Mouse (Mus musculus): ENCODE measurements around the gene Mcf2l.
A peak's percentile ranks its signal among the peaks of the same experiment; 100 is the strongest.

The Mcf2l gene

GRCm38 (mm10) chr8:12874194-12874791 is 687 bp downstream of the Mcf2l start:
- DNase-seq = peak; percentile 94

DNA sequence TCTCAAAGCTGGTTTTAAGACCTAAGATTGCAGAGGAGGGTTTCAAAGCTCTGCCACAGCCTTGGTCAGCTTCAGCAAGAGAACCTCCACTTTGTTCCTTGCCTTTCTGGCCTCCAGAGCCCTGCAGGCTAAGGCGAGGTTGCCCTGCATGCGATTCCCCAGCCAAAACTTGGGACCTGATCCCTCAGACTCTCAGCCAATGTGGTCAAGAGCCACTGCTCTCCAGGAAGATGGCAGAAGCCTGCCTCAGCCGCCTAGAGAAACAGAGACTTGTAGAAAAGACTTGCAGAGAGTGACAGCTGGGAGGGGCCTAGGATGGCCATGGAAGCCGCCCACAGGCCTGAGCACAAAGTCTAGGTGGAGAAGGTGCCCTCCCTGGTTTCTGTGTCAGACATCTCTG is 1.4 kb downstream of the Mcf2l start:
- DNase-seq = peak; percentile 59

GRCm38 (mm10) chr8:12877126-12877525 is 3.5 kb downstream of the Mcf2l start:
- no peak for DNase-seq

- no peak for DNase-seq
Observed at GRCm38 (mm10) chr8:12880163-12880562, 6.6 kb downstream of the Mcf2l start.

- DNase-seq = no peak
Observed at GRCm38 (mm10) chr8:12883051-12884004, 9.7 kb downstream of the Mcf2l start.

GRCm38 (mm10) chr8:12887772-12888435 is 14.3 kb downstream of the Mcf2l start:
- DNase-seq = no peak

GRCm38 (mm10) chr8:12889046-12889598 is 15.5 kb downstream of the Mcf2l start:
- no peak for DNase-seq

- no peak for DNase-seq
Observed at GRCm38 (mm10) chr8:12892882-12893446, 19.4 kb downstream of the Mcf2l start.

GRCm38 (mm10) chr8:12893797-12894578 is 20.4 kb downstream of the Mcf2l start:
- DNase-seq = no peak

GRCm38 (mm10) chr8:12894783-12895534 is 21.4 kb downstream of the Mcf2l start:
- DNase-seq = no peak

- no peak for DNase-seq
Observed at GRCm38 (mm10) chr8:12895535-12896150, 22.0 kb downstream of the Mcf2l start.

DNA sequence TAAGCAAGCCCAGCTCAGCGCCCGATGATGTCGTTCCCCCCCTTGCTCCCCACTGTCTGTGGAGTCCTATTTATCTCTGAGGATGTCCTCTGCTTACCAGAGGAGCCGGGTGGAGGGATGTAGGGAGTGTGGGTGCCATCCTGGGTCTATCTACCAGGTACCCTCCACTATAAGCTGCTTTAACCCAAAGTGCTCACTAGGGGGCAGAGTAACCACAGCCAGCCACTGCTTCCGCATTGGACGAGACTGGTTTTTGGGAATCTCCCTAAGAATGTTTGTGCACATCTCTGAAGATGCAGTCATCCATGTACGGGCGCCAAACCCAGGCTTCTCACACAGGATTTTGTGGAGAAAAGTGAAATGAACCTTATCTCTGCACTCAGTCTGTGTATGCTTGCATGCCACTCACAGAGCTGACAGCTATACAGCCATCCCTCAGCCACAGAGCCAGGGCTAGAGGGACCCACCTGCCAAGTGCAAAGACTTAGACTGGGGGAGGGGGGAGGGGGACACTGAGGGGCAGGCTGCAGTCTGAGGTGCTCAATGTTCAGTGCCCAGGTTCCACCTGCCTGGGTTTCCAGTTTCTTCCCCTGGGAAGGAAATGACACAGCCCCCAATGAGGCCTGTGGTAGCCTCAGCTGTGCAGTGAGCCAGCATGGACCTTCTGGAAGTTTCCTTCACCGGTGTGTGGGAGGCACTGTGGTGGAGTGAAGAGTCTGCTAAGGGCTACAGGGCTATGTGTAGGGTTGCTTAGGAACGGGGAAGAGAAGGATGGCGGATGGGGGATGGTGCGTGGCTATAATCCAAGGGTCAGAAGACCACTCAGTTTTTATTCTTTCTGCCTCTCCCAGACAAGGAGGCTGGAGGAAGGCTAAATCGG is 23.1 kb downstream of the Mcf2l start:
- DNase-seq = peak; percentile 74

DNA sequence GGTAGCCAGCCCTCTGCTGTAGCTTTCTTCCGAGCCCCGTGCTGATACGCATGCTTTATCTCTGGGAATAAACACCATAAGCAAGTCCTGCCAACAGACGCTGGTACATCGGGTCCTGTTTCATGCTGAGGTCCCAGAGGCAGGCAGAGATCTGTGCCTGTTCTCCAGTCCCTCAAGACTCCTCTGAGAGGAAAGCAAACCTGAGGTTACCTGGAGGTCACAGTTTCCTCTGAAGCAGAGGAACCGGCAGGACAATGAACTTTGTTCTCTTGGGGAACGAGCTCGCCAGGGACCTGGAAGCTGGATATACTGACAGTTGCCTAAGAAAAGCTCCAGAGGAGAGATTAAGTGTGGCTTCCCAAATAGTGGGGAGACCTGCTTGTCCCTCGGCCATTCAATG is 24.2 kb downstream of the Mcf2l start:
- DNase-seq = peak; percentile 72

DNA sequence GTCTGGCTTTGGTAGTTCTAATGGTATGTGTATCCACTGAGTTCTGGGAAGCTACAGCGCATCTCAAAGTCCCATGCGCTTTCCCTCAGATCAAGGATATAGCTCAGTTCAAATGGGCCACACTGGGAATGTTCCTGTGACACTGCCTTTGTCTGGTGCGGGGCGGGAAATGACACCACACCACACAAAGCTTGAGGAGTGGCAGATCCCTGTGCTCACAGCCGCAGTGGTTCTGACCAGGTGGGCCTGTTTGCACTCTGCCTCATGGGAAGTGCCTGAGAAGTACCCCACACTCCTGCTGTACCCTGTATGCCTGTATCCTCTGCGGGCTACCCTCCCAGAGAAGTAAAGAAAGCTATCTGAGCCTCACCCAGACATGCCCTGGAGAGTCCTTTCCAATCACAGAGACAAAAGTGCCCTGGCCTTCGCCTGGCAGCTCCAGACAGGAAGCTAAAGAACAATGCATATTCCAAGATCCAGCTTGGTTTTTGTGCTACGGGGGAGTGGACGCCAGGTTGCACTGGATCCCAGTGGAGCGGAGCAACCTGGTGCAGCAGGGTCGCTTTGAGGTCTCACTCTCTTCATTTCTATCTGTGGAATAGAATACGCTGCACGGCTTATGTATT is 30.3 kb downstream of the Mcf2l start:
- no peak for DNase-seq

- DNase-seq = no peak
Observed at GRCm38 (mm10) chr8:12905122-12905521, 31.5 kb downstream of the Mcf2l start.

DNA sequence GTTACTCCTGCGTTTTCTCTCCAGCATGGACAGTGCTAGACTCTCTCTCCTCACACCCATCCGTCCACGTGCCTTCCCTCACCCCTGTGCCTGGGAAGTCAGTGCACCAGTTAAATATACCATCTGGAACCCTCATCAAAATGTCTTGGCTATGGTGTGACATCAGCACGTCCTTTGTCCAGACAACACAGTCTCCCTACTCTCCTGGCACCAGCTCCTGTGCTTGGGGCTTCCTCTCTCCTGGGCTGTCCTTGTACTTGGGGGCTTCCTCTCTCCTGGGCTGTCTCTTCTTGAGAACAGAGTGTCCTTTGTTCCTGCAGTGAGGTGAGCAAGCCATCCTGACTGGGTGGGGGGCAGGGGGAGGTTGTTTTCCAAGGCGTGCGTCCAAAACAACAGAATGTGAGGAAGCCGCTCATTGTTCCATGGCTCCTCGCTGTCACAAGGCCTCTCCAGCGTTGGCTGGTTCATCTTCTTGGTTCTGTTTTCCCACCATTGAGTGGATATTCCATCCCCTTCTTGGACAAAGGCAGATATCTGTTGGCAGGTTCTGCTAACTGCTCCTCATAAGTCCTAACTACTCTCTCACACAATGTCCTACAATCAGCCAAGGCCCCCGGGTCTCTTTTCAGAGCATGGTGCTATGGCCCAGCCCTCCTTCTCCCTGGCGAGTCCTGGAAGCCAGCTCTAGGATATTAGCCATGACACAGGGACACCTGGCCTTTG is 32.2 kb downstream of the Mcf2l start:
- DNase-seq = peak; percentile 66

- no peak for DNase-seq
Observed at GRCm38 (mm10) chr8:12906597-12906996, 33.0 kb downstream of the Mcf2l start.

DNA sequence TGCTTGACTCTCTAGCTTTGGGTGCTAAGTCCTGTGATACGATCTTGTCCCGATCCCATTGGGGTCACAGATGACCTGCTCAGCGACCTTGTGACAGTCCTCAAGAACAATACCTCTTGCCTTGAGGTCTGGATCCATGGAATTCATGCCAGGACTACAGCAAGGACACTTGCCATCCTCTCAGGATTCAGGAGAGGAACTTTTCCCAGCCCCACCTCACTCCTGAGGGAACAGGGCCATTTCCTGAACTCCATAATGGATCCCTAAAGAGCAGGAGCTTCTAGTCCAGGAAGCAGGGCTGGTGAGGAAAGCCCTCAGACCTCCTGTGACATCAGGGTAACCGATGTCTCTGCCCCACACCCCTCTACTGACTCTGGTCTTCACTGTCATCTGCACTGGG is 34.1 kb downstream of the Mcf2l start:
- DNase-seq = no peak

- DNase-seq = peak; percentile 93
Observed at GRCm38 (mm10) chr8:12912011-12912410, 38.4 kb downstream of the Mcf2l start.

Measured in kidney, adult 9 months (tissue).